31 mouse cellular contexts compared by ENCODE assay signal in genomic region chr3:105915281-105915680, GRCm38 (mm10). TPM values are rescaled to one million over a fixed set of nuclear protein-coding genes. Genes with fewer than 3 reads are reported as not detected.
DNase-seq lines count a peak whose midpoint lies in the region; ATAC-seq and TF ChIP-seq lines count a peak whose summit lies in the region.
"Had no signal": no experiment of that assay in that cellular context is flagged by ENCODE, and none has a peak within 500 bp of the region (broad histone marks: within the 10 kb centered on the region; RNA-seq: fewer than 3 reads in every experiment).

No protein-coding gene starts in this region.

- H3K9ac ChIP-seq in liver, postnatal 0 days (replicated peaks) = no peak overlapping the region
- H3K9ac ChIP-seq in liver, embryonic 11.5 days (ENCODE audit: low read depth, low read length) = no peak overlapping the region
- H3K9ac ChIP-seq in hindbrain, embryonic 14.5 days = no peak overlapping the region
- H3K9ac ChIP-seq: embryonic facial prominence, embryonic 13.5 days; forebrain, embryonic 15.5 days; hindbrain, embryonic 15.5 days; limb, embryonic 15.5 days; neural tube, embryonic 15.5 days had no signal

- peaks cover 26% of the 10 kb centered on the region for H3K4me1 ChIP-seq in liver, postnatal 0 days (ENCODE audit: insufficient read depth)
- H3K4me1 ChIP-seq in liver, embryonic 11.5 days (replicated peaks; ENCODE audit: control insufficient read depth, insufficient read depth, low read length) = peaks cover 31% of the 10 kb centered on the region
- H3K4me1 ChIP-seq in hindbrain, embryonic 14.5 days (replicated peaks; ENCODE audit: control insufficient read depth, insufficient read depth, low read length) = no peaks in the 10 kb centered on the region
- H3K4me1 ChIP-seq: forebrain, embryonic 15.5 days; hindbrain, embryonic 15.5 days; limb, embryonic 15.5 days; neural tube, embryonic 15.5 days had no signal

- H3K9me3 ChIP-seq in liver, postnatal 0 days (ENCODE audit: low read length) = no peaks in the 10 kb centered on the region
- H3K9me3 ChIP-seq in liver, embryonic 11.5 days (ENCODE audit: control insufficient read depth, low read length) = no peaks in the 10 kb centered on the region
- no peaks in the 10 kb centered on the region for H3K9me3 ChIP-seq in hindbrain, embryonic 14.5 days (ENCODE audit: control insufficient read depth, low read length)
- H3K9me3 ChIP-seq: embryonic facial prominence, embryonic 13.5 days; forebrain, embryonic 10.5 days; forebrain, embryonic 15.5 days; hindbrain, embryonic 15.5 days; limb, embryonic 10.5 days; limb, embryonic 15.5 days; neural tube, embryonic 15.5 days had no signal

- H3K4me3 ChIP-seq in liver, postnatal 0 days (ENCODE audit: low read depth, low read length) = no peak overlapping the region
- no peak overlapping the region for H3K4me3 ChIP-seq in liver, embryonic 11.5 days (ENCODE audit: low read depth, low read length)
- no peak overlapping the region for H3K4me3 ChIP-seq in hindbrain, embryonic 14.5 days (replicated peaks; ENCODE audit: low read length)
- H3K4me3 ChIP-seq: embryonic facial prominence, embryonic 13.5 days; forebrain, embryonic 10.5 days; forebrain, embryonic 15.5 days; hindbrain, embryonic 15.5 days; limb, embryonic 10.5 days; limb, embryonic 15.5 days; neural tube, embryonic 15.5 days had no signal

- no peak for TF ChIP-seq EP300 in liver, postnatal 0 days (IDR thresholded peaks at IDR 0.05; ENCODE audit: low read depth)

- ATAC-seq in liver, postnatal 0 days = no peak
- no peak for ATAC-seq in liver, embryonic 11.5 days (replicated peaks; ENCODE audit: low FRiP score)
- no peak for ATAC-seq in hindbrain, embryonic 14.5 days (ENCODE audit: low FRiP score)
- ATAC-seq: forebrain, embryonic 15.5 days; inflammation-experienced regulatory T-cells, adult 6 months had no signal

- H3K4me2 ChIP-seq in liver, postnatal 0 days (ENCODE audit: low read depth, low read length) = no peak overlapping the region
- H3K4me2 ChIP-seq in liver, embryonic 11.5 days = no peak overlapping the region
- H3K4me2 ChIP-seq in hindbrain, embryonic 14.5 days (replicated peaks) = no peak overlapping the region
- H3K4me2 ChIP-seq: embryonic facial prominence, embryonic 13.5 days; forebrain, embryonic 15.5 days; hindbrain, embryonic 15.5 days; limb, embryonic 15.5 days; neural tube, embryonic 15.5 days had no signal

- no peak for DNase-seq in liver, postnatal 0 days
- DNase-seq in liver, embryonic 11.5 days (ENCODE audit: low spot score) = no peak
- DNase-seq in 3T3-L1 (ENCODE audit: low read depth, low spot score) (peak; percentile 48), ZHBTc4 (ENCODE audit: low read depth, low spot score) (peak; percentile 26)
- DNase-seq in lung, postnatal 14 days = peak; percentile 29
- DNase-seq in hindbrain, embryonic 14.5 days (ENCODE audit: low spot score) = no peak
- no peak for DNase-seq in kidney, adult 9 months
- DNase-seq: adrenal gland, postnatal 10 days; cerebellum, adult 11-12 months; cerebellum, adult 9-11 months; embryo, embryonic 11 days; gastrocnemius, postnatal 25 days; heart, adult 18-20 months; kidney, adult 18-20 months; layer of hippocampus, postnatal 36 days; midbrain, embryonic 14.5 days; retina, postnatal 1 day; right cerebral cortex, postnatal 14 days; thymus, postnatal 4 days had no signal

- H3K27ac ChIP-seq in liver, postnatal 0 days (ENCODE audit: low read depth) = peak overlapping the region; percentile 48; the same call in 1 of the 2 replicates
- H3K27ac ChIP-seq in liver, embryonic 11.5 days (ENCODE audit: low read depth, low read length) = no peak overlapping the region
- H3K27ac ChIP-seq in hindbrain, embryonic 14.5 days = no peak overlapping the region
- H3K27ac ChIP-seq: embryonic facial prominence, embryonic 13.5 days; forebrain, embryonic 10.5 days; forebrain, embryonic 15.5 days; hindbrain, embryonic 15.5 days; limb, embryonic 10.5 days; limb, embryonic 15.5 days; neural tube, embryonic 15.5 days had no signal

- WGBS in liver, postnatal 0 days (ENCODE audit: insufficient replicate concordance) = 29% methylated on average over 1 of the region's 1 CpGs
- WGBS in liver, embryonic 11.5 days = 25% methylated on average over 1 of the region's 1 CpGs
- 50% methylated on average over 1 of the region's 1 CpGs for WGBS in hindbrain, embryonic 14.5 days

- TF ChIP-seq CTCF in liver, postnatal 0 days (IDR thresholded peaks at IDR 0.05; ENCODE audit: low read depth) = no peak

- no peaks in the 10 kb centered on the region for H3K27me3 ChIP-seq in liver, postnatal 0 days (ENCODE audit: insufficient read depth, low read length)
- H3K27me3 ChIP-seq in liver, embryonic 11.5 days (replicated peaks; ENCODE audit: control insufficient read depth, insufficient read depth, low read length) = no peaks in the 10 kb centered on the region
- H3K27me3 ChIP-seq in hindbrain, embryonic 14.5 days (ENCODE audit: control insufficient read depth, insufficient read depth, low read length) = no peaks in the 10 kb centered on the region
- H3K27me3 ChIP-seq: embryonic facial prominence, embryonic 13.5 days; forebrain, embryonic 15.5 days; hindbrain, embryonic 15.5 days; limb, embryonic 15.5 days; neural tube, embryonic 15.5 days had no signal

- H3K36me3 ChIP-seq in liver, postnatal 0 days (replicated peaks; ENCODE audit: insufficient read depth, low read length) = no peaks in the 10 kb centered on the region
- H3K36me3 ChIP-seq in liver, embryonic 11.5 days (ENCODE audit: control insufficient read depth, insufficient read depth, low read length) = no peaks in the 10 kb centered on the region
- no peaks in the 10 kb centered on the region for H3K36me3 ChIP-seq in hindbrain, embryonic 14.5 days (replicated peaks; ENCODE audit: control insufficient read depth, insufficient read depth)
- H3K36me3 ChIP-seq: embryonic facial prominence, embryonic 13.5 days; forebrain, embryonic 10.5 days; forebrain, embryonic 15.5 days; hindbrain, embryonic 15.5 days; limb, embryonic 10.5 days; limb, embryonic 15.5 days; neural tube, embryonic 15.5 days had no signal

RNA-seq across cellular contexts. Expression of gene I830077J02Rik, which starts 17.2 kb away (rescaled TPM):
- 3.9 and 5.4 TPM in 2 replicates for polyA plus RNA-seq in liver, postnatal 0 days (2015; fragmentation: Nextera tagmentation; extraction: Ambion mirVana)
- 5.6 and 5.9 TPM in 2 replicates for polyA plus RNA-seq in liver, embryonic 11.5 days (2014; fragmentation: Nextera tagmentation; extraction: Ambion mirVana)
- polyA plus RNA-seq in hindbrain, embryonic 14.5 days (2014; fragmentation: Nextera tagmentation; extraction: Ambion mirVana) = 0.17 and 0.46 TPM in 2 replicates
- polyA plus RNA-seq: testis, adult 2 months had no signal

RNA-seq across cellular contexts. Expression of gene Wdr77, which starts 43.9 kb away (rescaled TPM):
- polyA plus RNA-seq in liver, postnatal 0 days (2015; fragmentation: Nextera tagmentation; extraction: Ambion mirVana) = 28.9 and 32.4 TPM in 2 replicates
- 154 and 167 TPM in 2 replicates for polyA plus RNA-seq in liver, embryonic 11.5 days (2014; fragmentation: Nextera tagmentation; extraction: Ambion mirVana)
- 86.2 and 90.1 TPM in 2 replicates for polyA plus RNA-seq in hindbrain, embryonic 14.5 days (2014; fragmentation: Nextera tagmentation; extraction: Ambion mirVana)

RNA-seq across cellular contexts. Expression of gene Tmigd3, which starts 44.6 kb away (rescaled TPM):
- 0.13 TPM in 1 of 2 replicates, not detected in the other for polyA plus RNA-seq in liver, postnatal 0 days (2015; fragmentation: Nextera tagmentation; extraction: Ambion mirVana)
- polyA plus RNA-seq in liver, embryonic 11.5 days (2014; fragmentation: Nextera tagmentation; extraction: Ambion mirVana) = 0.26 and 0.27 TPM in 2 replicates
- polyA plus RNA-seq in hindbrain, embryonic 14.5 days (2014; fragmentation: Nextera tagmentation; extraction: Ambion mirVana) = not detected in 2 replicates
- polyA plus RNA-seq: embryonic facial prominence, embryonic 13.5 days; forebrain, embryonic 10.5 days; hindbrain, embryonic 15.5 days; inflammation-experienced regulatory T-cells, adult 6 months; kidney, embryonic 16.5 days; limb, embryonic 10.5 days; liver, embryonic 16.5 days; midbrain, embryonic 14.5 days; neural tube, embryonic 15.5 days; stomach, embryonic 14.5 days had no signal

RNA-seq across cellular contexts. Expression of gene Atp5f1, which starts 44.6 kb away (rescaled TPM):
- 436 and 461 TPM in 2 replicates for polyA plus RNA-seq in liver, postnatal 0 days (2015; fragmentation: Nextera tagmentation; extraction: Ambion mirVana)
- polyA plus RNA-seq in liver, embryonic 11.5 days (2014; fragmentation: Nextera tagmentation; extraction: Ambion mirVana) = 499 and 512 TPM in 2 replicates
- polyA plus RNA-seq in hindbrain, embryonic 14.5 days (2014; fragmentation: Nextera tagmentation; extraction: Ambion mirVana) = 577 and 604 TPM in 2 replicates

RNA-seq across cellular contexts. Expression of gene Adora3, which starts 44.6 kb away (rescaled TPM):
- polyA plus RNA-seq in liver, postnatal 0 days (2015; fragmentation: Nextera tagmentation; extraction: Ambion mirVana) = 0.62 and 0.92 TPM in 2 replicates
- polyA plus RNA-seq in liver, embryonic 11.5 days (2014; fragmentation: Nextera tagmentation; extraction: Ambion mirVana) = 0.36 and 0.92 TPM in 2 replicates
- polyA plus RNA-seq in hindbrain, embryonic 14.5 days (2014; fragmentation: Nextera tagmentation; extraction: Ambion mirVana) = 0.27 TPM in 1 of 2 replicates, not detected in the other
- polyA plus RNA-seq: kidney, embryonic 16.5 days; midbrain, embryonic 14.5 days had no signal

Comparison
In these comparisons a context has a peak if more than half of its experiments do, and no peak if none do; other contexts are left out.
1. DNase-seq: peak in 3T3-L1 (single experiment), ZHBTc4 (single experiment) and lung, postnatal 14 days (single experiment); none in liver, postnatal 0 days (single experiment), liver, embryonic 11.5 days (single experiment), hindbrain, embryonic 14.5 days (single experiment) and kidney, adult 9 months (single experiment).